Mouse (Mus musculus) embryonic facial prominence, embryonic 14.5 days (tissue): ENCODE measurements around the gene Rnf44. TPM values are rescaled to one million over a fixed set of nuclear protein-coding genes. Genes with fewer than 3 reads are reported as not detected.

Experiments
- ATAC-seq: fragments of 200-750 bp; cut with Nextera tagmentation; 2 replicates; pipeline ENCODE4 v1.8.0; 2017; ENCODE audit warnings: low read depth, moderate number of reproducible peaks, moderate TSS enrichment
- DNase-seq: peaks from one replicate; pipeline ENCODE4 v3.0.0-alpha.2; 2015; ENCODE audit warnings: low spot score
- H3K27ac ChIP-seq: fragments of 300-500 bp; sonication (generic); replicated peaks from 2 replicates; pipeline ENCODE4 v1.5.1; 2014; ENCODE audit warnings: low read depth, mild to moderate bottlenecking, low read length, moderate library complexity
- H3K27me3 ChIP-seq: fragments of 300-500 bp; sonication (generic); replicated peaks from 2 replicates; pipeline ENCODE4 v1.6.1; 2014; ENCODE audit warnings: low read length; ENCODE audit not compliant: control insufficient read depth, insufficient read depth
- H3K36me3 ChIP-seq: fragments of 300-500 bp; sonication (generic); 2 replicates; pipeline ENCODE4 v1.6.1; 2014; ENCODE audit warnings: low read length, mixed read lengths; ENCODE audit not compliant: control insufficient read depth, insufficient read depth
- H3K4me1 ChIP-seq: fragments of 300-500 bp; sonication (generic); 2 replicates; pipeline ENCODE4 v1.6.1; 2014; ENCODE audit warnings: antibody characterized with exemption, low read length; ENCODE audit not compliant: control insufficient read depth, insufficient read depth
- H3K4me2 ChIP-seq: fragments of 300-500 bp; sonication (generic); 2 replicates; pipeline ENCODE4 v1.6.1; 2014; ENCODE audit warnings: low read depth, mild to moderate bottlenecking, low read length, moderate library complexity, mixed read lengths
- H3K4me3 ChIP-seq: fragments of 300-500 bp; sonication (generic); 2 replicates; pipeline ENCODE4 v1.5.1; 2014; ENCODE audit warnings: low read depth, mild to moderate bottlenecking, low read length
- H3K9ac ChIP-seq: fragments of 300-500 bp; sonication (generic); 2 replicates; pipeline ENCODE4 v1.6.1; 2014; ENCODE audit warnings: low read depth, mild to moderate bottlenecking, low read length, moderate library complexity, mixed read lengths
- H3K9me3 ChIP-seq: fragments of 300-500 bp; sonication (generic); 2 replicates; pipeline ENCODE4 v1.6.1; 2016; ENCODE audit warnings: low read length; ENCODE audit not compliant: control insufficient read depth
- WGBS: fragments of 180-500 bp; shearing (Covaris S2); extraction: QIAGEN DNeasy Blood & Tissue Kit; methylation state at CpG from one replicate; pipeline ENCODE4 v1.1.7; 2014; 5-methylcytosine and 5-hydroxymethylcytosine counted together
- polyA plus RNA-seq: library from polyadenylated mRNA; unstranded; fragments of >200 nt; fragmentation: Nextera tagmentation; extraction: Ambion mirVana; gene quantifications from 2 replicates; pipeline ENCODE4 v1.2.1, GENCODE M21; 2014

Gene Rnf44
- polyA plus RNA-seq, 1 experiment from 2014 or later, result 50.1 TPM

- Histone ChIP-seq H3K4me3 (0 out of 2 replicates have a peak overlapping the region, but pooled peaks have one; percentile 2), H3K36me3 (no peaks in the 10 kb centered on the region), H3K4me1 (peaks cover 21% of the 10 kb centered on the region), H3K4me2 (peak overlapping the region; percentile 93), H3K27me3 (no peaks in the 10 kb centered on the region), H3K9ac (peak overlapping the region; percentile 94; the same call in 1 of the 2 replicates), H3K9me3 (no peaks in the 10 kb centered on the region), H3K27ac (no peak overlapping the region)
- no peak for ATAC-seq
- DNase-seq, result no peak
These were observed 2.0 kb downstream of the Rnf44 start for GRCm38 (mm10) chr13:54691737-54692136.

DNA sequence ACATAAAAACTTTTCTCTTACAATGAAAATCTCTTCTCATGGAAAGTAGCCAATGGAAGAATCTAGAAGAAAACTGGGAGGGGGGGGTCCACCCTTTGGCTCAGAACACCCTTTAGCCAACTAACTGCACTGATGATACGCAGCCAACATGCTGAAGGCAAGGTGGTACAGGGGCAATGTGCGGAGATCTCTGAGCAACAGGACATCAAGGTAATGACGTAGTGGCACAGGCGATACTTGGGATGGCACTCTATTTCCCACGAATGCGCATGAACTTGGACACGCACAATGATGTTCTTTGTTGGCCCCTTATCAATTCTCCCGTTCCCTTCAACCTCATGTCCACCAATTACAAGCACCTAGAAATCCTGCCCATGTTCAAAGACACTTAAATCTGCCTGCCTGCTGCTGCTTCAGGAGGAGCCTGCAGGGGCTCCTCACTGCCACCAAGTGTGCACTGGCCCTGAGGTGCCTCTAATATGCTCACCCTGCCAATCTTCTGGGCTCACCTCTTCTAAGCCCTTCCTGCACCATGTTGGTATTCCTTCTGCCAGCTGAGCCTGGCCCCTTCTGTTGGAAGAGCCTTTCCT lies 3.5 kb downstream of the Rnf44 start:
- Histone ChIP-seq H3K9ac (no peak overlapping the region), H3K4me3 (no peak overlapping the region), H3K4me1 (peaks cover 33% of the 10 kb centered on the region), H3K27me3 (no peaks in the 10 kb centered on the region), H3K9me3 (no peaks in the 10 kb centered on the region), H3K4me2 (no peak overlapping the region), H3K36me3 (no peaks in the 10 kb centered on the region), H3K27ac (no peak overlapping the region)
- ATAC-seq, result no peak
- WGBS, result 93% methylated on average over 8 of the region's 8 CpGs
- no peak for DNase-seq

GRCm38 (mm10) chr13:54687575-54688424 lies 5.9 kb downstream of the Rnf44 start:
- under 1% methylated on average over 44 of the region's 82 CpGs for WGBS
- no peaks in the 10 kb centered on the region for H3K9me3 ChIP-seq
- peak; percentile 97 for DNase-seq

GRCm38 (mm10) chr13:54687096-54687495 lies 6.6 kb downstream of the Rnf44 start:
- ATAC-seq (peak; percentile 72), DNase-seq (peak; percentile 92)
- peak overlapping the region; percentile 91 for H3K9ac ChIP-seq

More at GRCm38 (mm10) chr13:54687575-54688424, 5.9 kb downstream of the Rnf44 start:
- Histone ChIP-seq H3K27me3 (no peaks in the 10 kb centered on the region), H3K36me3 (peaks cover 18% of the 10 kb centered on the region), H3K4me2 (peak overlapping the region; percentile 76), H3K4me3 (peak overlapping the region; percentile 97), H3K4me1 (peaks cover 36% of the 10 kb centered on the region), H3K27ac (peak overlapping the region; percentile 97), H3K9ac (peak overlapping the region; percentile 91)
- ATAC-seq, result peak; percentile 91

DNA sequence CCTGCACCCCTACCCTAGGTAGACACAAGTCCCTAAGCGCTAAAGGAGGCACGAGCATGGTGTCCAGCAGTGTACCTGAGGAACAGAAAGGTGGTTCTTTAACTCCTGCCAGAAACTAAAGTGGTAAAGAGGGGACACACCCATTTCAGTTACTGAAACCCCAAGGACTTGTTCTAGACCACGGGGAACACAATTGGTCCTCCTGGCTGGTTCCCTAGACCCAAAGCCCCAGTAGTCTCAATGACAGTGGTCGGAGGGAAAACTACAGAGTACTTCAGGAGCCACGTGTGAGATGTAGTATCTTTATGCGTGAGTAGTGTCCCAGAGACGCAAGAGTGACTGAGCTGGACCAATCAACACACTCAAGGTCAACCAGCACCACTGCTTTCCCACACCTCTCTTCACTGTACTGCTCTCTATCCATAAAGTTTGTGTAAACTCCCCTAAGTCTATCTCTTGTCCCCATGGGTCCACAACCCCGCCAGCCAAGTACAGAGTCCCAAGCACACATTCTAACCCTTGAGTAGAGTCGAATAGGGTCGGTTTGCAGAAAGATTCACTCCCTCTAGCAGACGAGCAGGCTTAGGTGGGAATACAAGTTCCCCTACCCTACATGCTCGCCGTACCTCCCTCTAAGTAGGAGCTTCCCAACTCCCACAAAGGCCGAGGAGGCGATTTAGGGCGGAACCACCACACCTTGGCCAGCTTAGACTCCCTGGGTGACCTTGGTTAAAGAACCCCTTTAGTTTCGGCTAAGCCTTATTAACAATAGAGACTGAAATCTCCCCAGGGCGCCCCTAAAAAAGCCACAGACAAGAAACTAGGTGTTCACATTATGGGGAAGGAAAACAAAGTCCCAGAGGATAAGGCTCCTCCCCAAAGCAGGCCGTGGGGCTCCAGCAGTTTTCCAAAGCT lies 7.3 kb downstream of the Rnf44 start:
- no peaks in the 10 kb centered on the region for H3K27me3 ChIP-seq
- H3K9ac ChIP-seq, result peak overlapping the region; percentile 91
- H3K27ac ChIP-seq, result peak overlapping the region; percentile 97
- H3K36me3 ChIP-seq, result peaks cover 32% of the 10 kb centered on the region
- peak overlapping the region; percentile 97 for H3K4me3 ChIP-seq
- no peaks in the 10 kb centered on the region for H3K9me3 ChIP-seq
- ATAC-seq (no peak), DNase-seq (no peak)
- H3K4me1 ChIP-seq, result peaks cover 22% of the 10 kb centered on the region
- 5% methylated on average over 19 of the region's 19 CpGs for WGBS
- peak overlapping the region; percentile 76 for H3K4me2 ChIP-seq

More at GRCm38 (mm10) chr13:54687096-54687495, 6.6 kb downstream of the Rnf44 start:
- Histone ChIP-seq H3K36me3 (peaks cover 25% of the 10 kb centered on the region), H3K27me3 (no peaks in the 10 kb centered on the region), H3K27ac (peak overlapping the region; percentile 97), H3K4me2 (peak overlapping the region; percentile 76), H3K4me3 (peak overlapping the region; percentile 97), H3K4me1 (peaks cover 29% of the 10 kb centered on the region), H3K9me3 (no peaks in the 10 kb centered on the region)
- WGBS, result under 1% methylated on average over 22 of the region's 35 CpGs

DNA sequence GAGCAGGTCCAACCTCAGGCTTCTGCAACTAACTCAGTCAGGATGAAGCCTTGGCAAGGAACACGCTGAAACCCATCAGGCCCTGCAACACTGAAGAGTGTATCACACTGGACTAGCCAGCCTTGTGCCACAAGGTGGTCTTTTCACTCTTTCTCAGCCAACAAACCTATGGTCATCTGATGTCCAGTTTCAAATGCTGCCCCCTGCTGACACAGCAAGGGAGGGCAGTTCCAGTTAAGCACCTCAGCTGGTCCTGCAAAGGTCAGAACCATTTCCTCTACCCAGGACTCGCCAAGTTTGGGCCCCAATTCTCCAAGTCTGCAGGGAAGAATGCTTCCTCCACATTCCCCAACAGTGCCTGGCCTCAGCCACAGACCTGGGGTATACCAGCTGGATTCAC lies 8.5 kb downstream of the Rnf44 start:
- DNase-seq, result peak; percentile 11
- H3K4me1 ChIP-seq, result peaks cover 22% of the 10 kb centered on the region
- no peak overlapping the region for H3K27ac ChIP-seq
- H3K9ac ChIP-seq, result 0 out of 2 replicates have a peak overlapping the region, but pooled peaks have one; percentile 91
- no peaks in the 10 kb centered on the region for H3K27me3 ChIP-seq
- no peak for ATAC-seq
- peak overlapping the region; percentile 76 for H3K4me2 ChIP-seq
- peaks cover 44% of the 10 kb centered on the region for H3K36me3 ChIP-seq
- peak overlapping the region; percentile 97; the same call in 1 of the 2 replicates for H3K4me3 ChIP-seq
- WGBS, result 36% methylated on average over 2 of the region's 2 CpGs
- no peaks in the 10 kb centered on the region for H3K9me3 ChIP-seq

- Histone ChIP-seq H3K9ac (no peak overlapping the region), H3K4me1 (peaks cover 22% of the 10 kb centered on the region), H3K36me3 (peaks cover 51% of the 10 kb centered on the region), H3K9me3 (no peaks in the 10 kb centered on the region), H3K4me3 (no peak overlapping the region), H3K27ac (no peak overlapping the region), H3K27me3 (no peaks in the 10 kb centered on the region), H3K4me2 (peak overlapping the region; percentile 76; the same call in 1 of the 2 replicates)
- no peak for ATAC-seq
- no peak for DNase-seq
- 55% methylated on average over 3 of the region's 3 CpGs for WGBS
These were observed 9.4 kb downstream of the Rnf44 start for GRCm38 (mm10) chr13:54684140-54684896.
